Mouse (Mus musculus) heart, embryonic 13.5 days (tissue): ENCODE measurements around the gene Crhbp. TPM values are rescaled to one million over a fixed set of nuclear protein-coding genes. Genes with fewer than 3 reads are reported as not detected.

Experiments
- ATAC-seq: fragments of 200-750 bp; cut with Nextera tagmentation; 2 replicates; pipeline ENCODE4 v1.8.0; 2017; ENCODE audit warnings: moderate TSS enrichment; ENCODE audit not compliant: insufficient number of reproducible peaks, low FRiP score, low TSS enrichment; ENCODE audit errors: extremely low read depth
- H3K27ac ChIP-seq: fragments of 300-500 bp; sonication (generic); replicated peaks from 2 replicates; pipeline ENCODE4 v1.5.1; 2015; ENCODE audit warnings: moderate library complexity, mild to moderate bottlenecking, inconsistent platforms
- H3K27me3 ChIP-seq: fragments of 300-500 bp; sonication (generic); replicated peaks from 2 replicates; pipeline ENCODE4 v1.6.1; 2015; ENCODE audit warnings: mild to moderate bottlenecking, inconsistent platforms
- H3K36me3 ChIP-seq: fragments of 300-500 bp; sonication (generic); 2 replicates; pipeline ENCODE4 v1.6.1; 2015; ENCODE audit warnings: mild to moderate bottlenecking, inconsistent platforms
- H3K4me1 ChIP-seq: fragments of 300-500 bp; sonication (generic); 2 replicates; pipeline ENCODE4 v1.6.1; 2015; ENCODE audit warnings: inconsistent platforms
- H3K4me2 ChIP-seq: fragments of 300-500 bp; sonication (generic); 2 replicates; pipeline ENCODE4 v1.6.1; 2015; ENCODE audit warnings: inconsistent platforms, mild to moderate bottlenecking, moderate library complexity
- H3K4me3 ChIP-seq: fragments of 300-500 bp; sonication (generic); 2 replicates; pipeline ENCODE4 v1.5.1; 2015; ENCODE audit warnings: moderate library complexity, mild to moderate bottlenecking, inconsistent platforms
- H3K9ac ChIP-seq: fragments of 300-500 bp; sonication (generic); 2 replicates; pipeline ENCODE4 v1.6.1; 2015; ENCODE audit warnings: inconsistent platforms, mild to moderate bottlenecking, moderate library complexity
- H3K9me3 ChIP-seq: fragments of 300-500 bp; sonication (generic); 2 replicates; pipeline ENCODE4 v1.6.1; 2016; ENCODE audit warnings: inconsistent platforms
- WGBS: fragments of 180-500 bp; shearing (Covaris S2); methylation state at CpG from one replicate; pipeline ENCODE4 v1.1.7; 2015; ENCODE audit warnings: mixed read lengths; 5-methylcytosine and 5-hydroxymethylcytosine counted together
- polyA plus RNA-seq: library from polyadenylated mRNA; unstranded; fragments of >200 nt; fragmentation: Nextera tagmentation; extraction: Ambion mirVana; gene quantifications from 2 replicates; pipeline ENCODE4 v1.2.1, GENCODE M21; 2015

Gene Crhbp
- polyA plus RNA-seq: 0.13 and 0.14 TPM in 2 replicates

- Histone ChIP-seq H3K27me3 (peaks cover 57% of the 10 kb centered on the region), H3K27ac (no peak within 1 kb of the TSS), H3K36me3 (no peaks in the 10 kb centered on the region), H3K4me3 (peak within 1 kb of the TSS; percentile 58), H3K9me3 (no peaks in the 10 kb centered on the region), H3K9ac (peak within 1 kb of the TSS; percentile 75), H3K4me2 (peak within 1 kb of the TSS; percentile 91), H3K4me1 (peaks cover 21% of the 10 kb centered on the region)
- 62% methylated on average over 11 of the region's 11 CpGs for WGBS
- no peak for ATAC-seq
Observed at GRCm38 (mm10) chr13:95444824-95445223, at the start of gene Crhbp. Gene Crhbp, minus strand, starts transcription at chr13:95444924.

DNA sequence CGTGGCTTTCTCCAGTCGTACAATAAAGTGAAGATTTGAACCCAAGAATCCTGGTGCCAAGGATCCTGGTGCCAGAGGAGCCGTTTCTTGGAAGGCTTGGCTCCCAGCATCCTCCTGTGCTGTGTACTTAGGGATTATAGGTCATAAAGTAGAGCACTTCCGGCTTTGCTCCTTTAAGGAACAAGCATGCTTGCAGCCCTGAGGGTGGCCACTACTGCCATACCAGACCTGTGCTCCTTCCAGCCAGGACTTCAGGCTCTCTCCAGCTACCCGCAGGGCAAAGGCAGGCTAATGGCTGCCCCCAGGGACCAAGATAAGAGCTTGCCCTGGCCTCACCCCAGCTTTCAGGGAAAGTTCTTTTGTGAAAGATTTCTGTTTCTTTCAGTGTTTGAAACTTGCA, 48.6 kb upstream of the Crhbp start:
- H3K27ac ChIP-seq: no peak overlapping the region; the same call in 1 of the 2 replicates
- no peaks in the 10 kb centered on the region for H3K27me3 ChIP-seq
- no peak overlapping the region for H3K9ac ChIP-seq
- no peak overlapping the region for H3K4me2 ChIP-seq
- H3K36me3 ChIP-seq: no peaks in the 10 kb centered on the region
- peaks cover 28% of the 10 kb centered on the region for H3K4me1 ChIP-seq
- WGBS: 56% methylated on average over 5 of the region's 5 CpGs
- no peaks in the 10 kb centered on the region for H3K9me3 ChIP-seq
- no peak overlapping the region for H3K4me3 ChIP-seq
- ATAC-seq: no peak

GRCm38 (mm10) chr13:95491327-95491726, 46.6 kb upstream of the Crhbp start:
- no peaks in the 10 kb centered on the region for H3K27me3 ChIP-seq
- peaks cover 28% of the 10 kb centered on the region for H3K4me1 ChIP-seq
- no peaks in the 10 kb centered on the region for H3K36me3 ChIP-seq
- no peak overlapping the region for H3K9ac ChIP-seq
- no peak overlapping the region for H3K4me2 ChIP-seq
- 58% methylated on average over 11 of the region's 11 CpGs for WGBS
- no peak overlapping the region for H3K27ac ChIP-seq
- no peak for ATAC-seq
- no peak overlapping the region for H3K4me3 ChIP-seq
- no peaks in the 10 kb centered on the region for H3K9me3 ChIP-seq

- WGBS: 20% methylated on average over 5 of the region's 5 CpGs
- no peak for ATAC-seq
- Histone ChIP-seq H3K4me1 (peaks cover 17% of the 10 kb centered on the region), H3K4me3 (no peak overlapping the region), H3K27ac (peak overlapping the region; percentile 21; the same call in 1 of the 2 replicates), H3K4me2 (no peak overlapping the region), H3K36me3 (no peaks in the 10 kb centered on the region), H3K9me3 (no peaks in the 10 kb centered on the region), H3K9ac (no peak overlapping the region), H3K27me3 (peaks cover 12% of the 10 kb centered on the region)
Observed at GRCm38 (mm10) chr13:95484664-95485063, 39.9 kb upstream of the Crhbp start.

GRCm38 (mm10) chr13:95481428-95481827, 36.7 kb upstream of the Crhbp start:
- WGBS: 14% methylated on average over 4 of the region's 4 CpGs
- Histone ChIP-seq H3K4me2 (no peak overlapping the region), H3K4me3 (no peak overlapping the region), H3K4me1 (peaks cover 11% of the 10 kb centered on the region; the same call in 1 of the 2 replicates), H3K9me3 (no peaks in the 10 kb centered on the region), H3K9ac (no peak overlapping the region), H3K27me3 (peaks cover 17% of the 10 kb centered on the region), H3K27ac (no peak overlapping the region), H3K36me3 (no peaks in the 10 kb centered on the region)
- ATAC-seq: no peak

GRCm38 (mm10) chr13:95478671-95479413, 34.1 kb upstream of the Crhbp start, which contains the start of gene S100z:
Gene S100z, minus strand, starts transcription at chr13:95478721.
- Histone ChIP-seq H3K9me3 (no peaks in the 10 kb centered on the region), H3K27me3 (peaks cover 17% of the 10 kb centered on the region), H3K4me2 (no peak within 1 kb of the TSS), H3K9ac (no peak within 1 kb of the TSS), H3K4me3 (no peak within 1 kb of the TSS), H3K4me1 (peaks cover 15% of the 10 kb centered on the region), H3K36me3 (no peaks in the 10 kb centered on the region), H3K27ac (no peak within 1 kb of the TSS)
- WGBS: 79% methylated on average over 21 of the region's 21 CpGs
- no peak for ATAC-seq

- Histone ChIP-seq H3K4me3 (no peak overlapping the region), H3K36me3 (no peaks in the 10 kb centered on the region), H3K27ac (no peak overlapping the region), H3K27me3 (peaks cover 17% of the 10 kb centered on the region), H3K4me1 (peaks cover 15% of the 10 kb centered on the region), H3K9me3 (no peaks in the 10 kb centered on the region), H3K4me2 (no peak overlapping the region), H3K9ac (no peak overlapping the region)
- no peak for ATAC-seq
- WGBS: 71% methylated on average over 6 of the region's 6 CpGs
Observed at GRCm38 (mm10) chr13:95477173-95477572, 32.4 kb upstream of the Crhbp start.

- Histone ChIP-seq H3K9me3 (no peaks in the 10 kb centered on the region), H3K27me3 (peaks cover 10% of the 10 kb centered on the region), H3K27ac (no peak overlapping the region), H3K4me1 (peaks cover 15% of the 10 kb centered on the region), H3K9ac (no peak overlapping the region), H3K4me2 (no peak overlapping the region), H3K4me3 (no peak overlapping the region), H3K36me3 (no peaks in the 10 kb centered on the region)
- no peak for ATAC-seq
- WGBS: 11% methylated on average over 7 of the region's 7 CpGs
Observed at GRCm38 (mm10) chr13:95475124-95475523, 30.4 kb upstream of the Crhbp start.

GRCm38 (mm10) chr13:95474294-95474693, 29.6 kb upstream of the Crhbp start:
- Histone ChIP-seq H3K27ac (peak overlapping the region; percentile 39; the same call in 1 of the 2 replicates), H3K4me2 (no peak overlapping the region), H3K27me3 (peaks cover 1% of the 10 kb centered on the region; the same call in 1 of the 2 replicates), H3K4me1 (peaks cover 15% of the 10 kb centered on the region), H3K9ac (no peak overlapping the region), H3K4me3 (no peak overlapping the region), H3K9me3 (no peaks in the 10 kb centered on the region), H3K36me3 (no peaks in the 10 kb centered on the region)
- 65% methylated on average over 3 of the region's 3 CpGs for WGBS
- no peak for ATAC-seq

GRCm38 (mm10) chr13:95470970-95471369, 26.2 kb upstream of the Crhbp start:
- 65% methylated on average over 2 of the region's 2 CpGs for whole genome bisulfite sequencing
- Histone ChIP-seq H3K9ac (no peak overlapping the region), H3K27ac (no peak overlapping the region), H3K36me3 (no peaks in the 10 kb centered on the region), H3K9me3 (no peaks in the 10 kb centered on the region), H3K27me3 (no peaks in the 10 kb centered on the region), H3K4me2 (no peak overlapping the region), H3K4me3 (no peak overlapping the region), H3K4me1 (peaks cover 15% of the 10 kb centered on the region)
- no peak for ATAC-seq

DNA sequence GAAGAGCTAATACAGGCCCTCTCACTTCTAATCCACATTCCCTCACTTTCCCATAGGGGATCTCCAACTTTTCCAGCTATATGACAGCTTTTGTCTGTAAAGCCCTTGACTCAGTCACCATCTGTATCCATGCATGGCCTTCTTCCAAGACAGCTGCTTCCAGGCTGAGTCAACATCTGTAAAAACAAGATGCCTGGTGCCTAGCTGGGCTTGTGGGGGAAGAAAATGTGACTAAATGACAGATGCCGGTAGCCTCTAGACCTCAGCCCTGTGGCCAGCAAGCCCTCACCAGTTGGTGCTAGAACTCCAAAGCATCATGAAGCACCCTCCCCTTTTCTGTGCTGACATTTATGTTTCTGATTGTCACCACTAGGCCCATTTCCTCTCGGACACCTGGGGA, 6.8 kb upstream of the Crhbp start:
- Histone ChIP-seq H3K4me3 (no peak overlapping the region), H3K9me3 (no peaks in the 10 kb centered on the region), H3K27me3 (peaks cover 3% of the 10 kb centered on the region; the same call in 1 of the 2 replicates), H3K4me1 (peaks cover 24% of the 10 kb centered on the region), H3K36me3 (no peaks in the 10 kb centered on the region), H3K9ac (no peak overlapping the region), H3K27ac (no peak overlapping the region), H3K4me2 (no peak overlapping the region)
- ATAC-seq: no peak
- WGBS: 54% methylated on average over 2 of the region's 2 CpGs
